Mouse (Mus musculus) skeletal muscle tissue, adult 2 months (tissue): ENCODE measurements around the gene Lclat1.

Experiments
- DNase-seq: peaks from one replicate; pipeline ENCODE4 v3.0.0-alpha.2; 2012; ENCODE audit warnings: low read depth, low spot score

Gene Lclat1

DNA sequence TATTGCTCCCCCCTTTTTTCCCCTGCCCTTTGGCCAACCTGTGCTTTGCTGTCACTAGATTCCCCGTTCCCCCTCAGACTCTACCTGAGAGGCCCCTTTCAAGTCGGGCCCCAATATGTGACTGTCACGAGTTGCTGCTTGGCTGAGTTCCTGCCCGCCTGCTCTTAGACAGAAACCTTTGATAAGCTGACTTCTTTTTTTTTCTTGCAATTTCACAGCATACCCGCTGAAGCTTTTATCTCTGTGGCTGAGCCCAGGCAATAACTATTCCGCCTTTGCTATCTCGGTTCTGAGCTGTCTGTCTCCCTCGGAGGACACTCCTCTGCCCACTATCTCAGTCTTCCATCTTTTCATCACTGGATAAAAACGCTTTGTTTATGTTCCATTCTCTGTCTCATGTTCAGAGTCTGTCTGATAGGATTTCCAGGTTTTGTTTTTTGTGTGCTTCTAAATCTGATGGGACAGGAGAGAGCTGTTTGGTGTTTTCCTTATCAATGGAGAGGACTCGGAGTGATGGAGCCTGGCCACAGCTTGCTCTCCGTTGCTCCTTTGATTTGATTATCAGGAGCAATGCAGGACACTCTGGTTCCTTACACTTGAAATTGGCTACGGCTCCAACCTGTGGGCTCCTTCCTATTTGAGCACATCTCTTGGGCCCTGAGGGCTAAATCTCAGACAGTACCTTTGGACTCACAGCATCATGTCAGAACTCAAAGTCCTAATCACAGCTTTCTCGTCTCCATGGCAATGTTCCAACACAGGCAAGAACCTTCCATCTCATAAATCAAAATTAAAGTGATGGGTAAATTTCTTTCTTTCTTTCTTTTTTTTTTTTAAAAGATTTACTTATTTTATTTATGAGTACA lies 20.5 kb upstream of the Lclat1 start:
- DNase-seq, result no peak

DNA sequence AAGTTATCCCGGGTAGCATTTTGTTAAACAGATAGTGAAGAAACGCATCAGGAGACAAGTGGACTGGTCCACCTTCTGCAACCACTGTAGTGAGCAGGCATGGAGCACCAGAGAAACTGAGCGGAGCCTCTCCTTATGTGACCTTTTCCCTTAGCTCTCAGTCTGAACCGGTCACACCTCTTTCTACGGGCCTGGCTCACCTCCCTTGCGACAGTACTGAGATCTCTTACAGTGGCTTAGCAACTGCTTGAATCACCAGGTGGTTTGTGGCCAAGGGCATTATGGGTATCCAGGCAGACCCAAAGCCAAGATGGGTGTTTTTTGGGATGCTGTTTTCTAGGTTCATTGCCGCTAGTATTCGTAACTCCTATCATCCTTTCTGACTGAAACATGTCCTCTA lies 16.4 kb upstream of the Lclat1 start:
- no peak for DNase-seq

DNA sequence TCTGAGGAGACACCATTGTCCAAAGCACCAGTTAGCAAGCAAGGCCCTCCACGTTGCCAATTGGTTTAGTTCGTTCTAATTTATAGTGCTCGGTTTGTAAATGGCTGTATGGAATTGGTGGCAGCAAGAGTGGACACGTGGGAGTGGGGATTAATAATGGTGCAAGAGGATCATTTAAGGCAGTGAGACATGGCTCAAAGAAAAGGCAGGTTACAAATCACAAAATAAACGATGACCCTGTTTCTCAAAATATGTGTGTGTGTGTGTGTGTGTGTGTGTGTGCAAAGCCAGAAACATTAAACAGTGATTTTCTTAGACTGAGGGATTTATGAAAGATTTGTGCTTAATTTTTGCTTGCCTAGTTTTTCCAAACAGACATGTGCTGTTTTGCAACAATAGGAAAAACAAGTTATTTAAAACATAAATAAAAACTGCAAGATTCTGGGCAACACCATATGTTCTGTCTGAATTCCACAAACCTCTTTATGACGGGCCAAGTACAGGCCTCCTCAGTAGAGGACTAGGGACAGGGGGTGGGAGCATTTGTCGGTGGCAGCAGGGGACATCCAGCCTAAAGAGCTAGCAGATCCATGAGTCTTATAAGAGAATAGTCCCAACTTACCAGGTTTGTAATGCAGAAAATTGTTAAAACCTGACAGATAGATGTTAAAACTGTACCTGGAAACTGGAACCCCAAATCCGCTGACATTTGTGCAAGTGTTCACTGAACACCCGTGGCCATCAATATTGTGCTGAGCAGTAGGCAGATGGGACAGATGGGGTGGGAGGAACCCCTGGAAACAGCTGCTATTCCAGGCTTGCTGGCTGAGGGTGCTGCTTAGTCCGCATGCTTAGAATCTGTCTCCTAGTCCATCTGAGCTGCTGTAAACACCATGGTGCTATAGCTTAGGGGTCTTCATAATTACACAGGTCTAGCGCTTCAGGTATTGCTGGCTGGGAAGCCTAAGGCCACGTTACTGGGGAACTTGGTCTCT lies 15.4 kb upstream of the Lclat1 start:
- DNase-seq, result no peak

DNA sequence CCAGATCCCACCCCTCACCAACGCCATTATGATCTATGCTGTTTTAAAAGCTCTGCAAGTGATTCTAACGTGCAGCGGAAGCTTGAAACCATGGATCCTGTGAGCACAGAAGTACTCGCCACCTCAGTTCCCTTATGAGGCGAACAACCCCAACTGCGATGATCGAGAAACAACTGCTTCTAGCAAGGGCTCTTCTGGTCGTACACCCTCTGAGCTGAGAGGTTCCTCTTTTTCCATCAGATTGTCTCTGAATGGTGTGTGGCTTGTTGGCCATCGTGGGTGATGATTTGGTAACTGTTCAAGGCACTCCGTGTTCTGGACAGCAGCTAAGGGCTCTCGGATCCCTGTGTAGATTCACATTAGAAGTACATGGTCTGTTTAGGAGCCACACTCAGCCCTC lies 12.7 kb upstream of the Lclat1 start:
- no peak for DNase-seq

DNA sequence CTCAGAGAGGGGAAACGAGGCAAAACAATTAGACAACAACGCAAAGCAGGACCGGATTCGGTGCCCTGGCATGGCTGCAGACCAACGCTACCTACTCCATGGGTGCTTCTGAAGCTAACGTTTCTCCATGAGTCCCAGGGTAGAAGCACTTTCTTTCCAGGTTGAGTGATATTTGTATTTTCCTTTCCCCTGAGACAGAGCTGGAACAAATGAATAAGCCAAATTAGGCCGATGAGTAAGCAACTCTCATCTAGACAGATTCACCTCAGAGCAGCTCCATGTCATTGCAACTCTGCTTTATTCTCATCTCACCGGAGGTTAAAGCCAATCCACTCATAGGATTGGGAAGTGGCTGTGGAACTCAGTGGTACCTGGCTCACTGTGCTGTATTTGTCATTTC lies 12.2 kb upstream of the Lclat1 start:
- no peak for DNase-seq

DNA sequence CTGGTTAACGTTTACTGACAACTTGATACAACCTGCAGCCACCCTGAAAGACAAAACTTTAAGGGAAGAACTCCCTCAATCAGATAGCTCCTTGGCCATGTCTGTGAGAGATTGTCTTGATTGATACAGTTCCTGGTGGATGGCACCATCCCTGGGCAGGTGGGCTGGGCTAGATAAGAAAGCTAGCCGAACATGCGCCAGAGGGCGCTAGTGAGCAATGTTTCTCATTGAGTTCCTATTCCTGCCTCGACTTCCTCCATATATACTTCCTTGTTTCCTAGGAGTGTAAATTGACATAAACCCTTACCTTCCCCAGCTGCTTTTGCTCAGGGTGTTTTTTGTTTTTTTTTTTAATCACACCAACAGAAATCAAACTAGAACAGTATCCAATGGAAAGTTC lies 11.3 kb upstream of the Lclat1 start:
- DNase-seq, result no peak

DNA sequence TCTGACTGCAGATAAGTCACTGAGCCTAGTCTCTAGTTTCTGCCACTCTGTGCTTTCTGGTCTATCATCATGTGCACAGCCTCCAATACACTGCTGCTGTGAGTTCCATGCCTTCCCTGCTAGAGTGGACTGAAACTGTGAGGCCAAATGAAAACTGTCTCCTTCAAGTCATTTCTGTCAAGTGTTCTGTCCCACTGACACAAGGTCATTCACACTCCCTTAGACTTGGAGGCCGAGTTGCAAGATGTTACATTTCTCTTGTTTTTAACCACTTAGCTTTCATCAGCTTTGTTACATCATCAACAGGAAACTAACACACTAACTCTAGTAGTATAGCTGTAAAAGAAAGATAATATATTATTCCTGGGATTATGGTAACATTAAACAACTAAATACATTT lies 9.1 kb upstream of the Lclat1 start:
- no peak for DNase-seq

DNA sequence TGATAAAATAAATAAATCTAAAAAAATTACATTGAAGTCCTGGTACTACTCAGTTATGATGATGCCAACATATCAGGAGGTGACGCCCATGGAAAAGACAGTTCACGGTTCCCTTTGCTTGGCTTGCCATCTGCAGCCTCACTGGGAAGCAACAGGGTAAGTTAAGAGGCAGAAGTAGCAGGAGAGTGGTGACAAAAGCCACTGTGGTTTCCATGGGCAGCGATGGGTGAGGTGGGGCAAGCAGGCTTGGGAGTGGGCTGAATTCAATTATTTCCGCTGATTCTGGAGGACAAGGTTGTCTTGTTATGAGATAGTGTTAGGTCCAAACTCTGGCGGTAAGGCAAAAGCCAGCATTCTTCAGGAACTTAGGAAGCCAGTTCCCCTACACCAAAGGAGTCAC lies 7.4 kb upstream of the Lclat1 start:
- DNase-seq, result no peak

DNA sequence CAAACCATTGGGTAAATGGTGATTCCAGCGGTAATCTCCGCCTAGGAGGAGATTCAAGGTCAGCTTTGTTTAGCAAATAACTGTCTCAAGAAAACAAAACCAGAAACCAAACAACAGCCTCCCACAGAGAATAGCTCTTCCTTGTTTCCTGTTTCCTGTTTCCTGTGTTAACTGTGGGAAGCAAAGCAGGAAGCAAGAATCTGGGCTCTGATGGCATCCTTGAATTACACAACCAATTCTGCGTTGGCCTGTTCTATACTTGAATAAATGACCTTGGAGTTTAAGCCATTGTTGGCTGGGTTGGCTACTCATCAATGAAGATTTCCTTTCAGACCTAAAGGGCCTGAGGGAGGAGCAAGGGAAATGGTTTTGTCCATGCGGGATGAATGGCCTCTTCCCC lies 5.2 kb upstream of the Lclat1 start:
- no peak for DNase-seq

DNA sequence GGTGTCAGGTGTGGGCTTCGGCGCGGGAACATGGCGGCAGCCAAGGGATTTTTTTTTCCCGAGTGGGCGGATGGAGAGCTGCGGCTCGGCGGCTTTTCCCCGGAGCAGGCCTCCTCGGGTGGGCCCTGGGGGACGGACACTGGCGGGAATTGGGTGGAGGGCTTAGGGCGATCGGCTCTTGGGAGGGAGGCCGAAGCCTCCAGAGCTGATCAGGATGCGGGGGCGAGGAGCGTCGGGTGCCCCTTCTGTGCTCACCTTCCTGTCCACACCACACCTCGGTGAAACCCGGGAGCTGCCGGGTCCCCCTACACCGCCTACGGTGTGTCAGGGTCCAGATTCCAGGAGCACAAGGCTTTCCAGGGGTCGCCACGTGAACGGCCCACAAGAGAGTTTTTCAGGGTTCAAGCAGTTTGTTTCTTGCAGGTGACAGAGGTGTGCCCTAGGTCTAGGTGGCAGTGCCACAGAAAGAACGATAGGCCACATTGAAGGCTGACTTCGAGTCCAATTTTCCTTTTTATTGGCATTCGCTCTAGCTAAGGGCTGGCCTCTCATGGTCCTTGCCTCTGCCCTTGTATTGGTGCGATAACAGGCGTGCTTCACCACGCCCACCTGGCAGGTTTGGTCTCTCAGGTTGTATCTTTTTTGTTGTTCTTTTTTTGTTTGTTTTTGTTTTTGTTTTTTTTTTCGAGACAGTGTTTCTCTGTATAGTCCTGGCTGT lies 544 bp downstream of the Lclat1 start:
- no peak for DNase-seq

DNA sequence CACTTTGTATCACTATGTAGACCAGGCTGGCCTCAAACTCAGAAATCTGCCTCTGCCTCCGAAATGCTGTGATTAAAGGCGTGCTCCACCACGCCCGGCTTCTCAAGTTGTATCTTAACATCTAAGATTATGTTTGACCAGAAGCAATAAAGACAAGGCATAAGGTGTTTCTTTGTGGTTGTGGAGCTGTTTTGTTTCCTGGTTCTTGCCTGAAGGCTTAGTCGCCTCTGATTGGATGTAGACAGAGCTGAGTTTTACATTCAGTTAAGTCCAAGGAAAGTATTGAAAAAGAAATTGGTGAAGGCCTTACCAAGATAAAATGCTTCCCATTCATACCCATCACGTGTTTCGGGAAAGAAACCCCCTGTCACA lies 1.1 kb downstream of the Lclat1 start:
- DNase-seq, result no peak

DNA sequence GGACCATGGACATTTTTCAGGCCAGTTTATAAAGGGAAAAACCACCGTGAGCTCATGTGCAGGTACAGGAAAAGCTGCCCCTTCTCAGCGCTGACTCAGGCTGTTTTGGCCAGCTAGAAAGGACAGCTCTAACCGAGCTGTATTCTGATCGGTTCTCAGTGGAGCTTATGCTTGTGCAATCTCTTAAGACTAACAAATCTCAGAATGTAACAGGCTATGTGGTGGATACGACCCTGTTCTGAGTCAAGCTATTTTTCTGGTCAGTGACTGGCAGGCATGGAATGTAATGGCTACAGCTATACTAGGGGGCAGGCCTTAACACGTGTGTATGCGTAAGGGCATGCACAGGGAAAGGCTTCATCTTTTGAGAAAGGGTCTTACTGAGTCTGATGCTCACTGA lies 4.3 kb downstream of the Lclat1 start:
- DNase-seq, result no peak

DNA sequence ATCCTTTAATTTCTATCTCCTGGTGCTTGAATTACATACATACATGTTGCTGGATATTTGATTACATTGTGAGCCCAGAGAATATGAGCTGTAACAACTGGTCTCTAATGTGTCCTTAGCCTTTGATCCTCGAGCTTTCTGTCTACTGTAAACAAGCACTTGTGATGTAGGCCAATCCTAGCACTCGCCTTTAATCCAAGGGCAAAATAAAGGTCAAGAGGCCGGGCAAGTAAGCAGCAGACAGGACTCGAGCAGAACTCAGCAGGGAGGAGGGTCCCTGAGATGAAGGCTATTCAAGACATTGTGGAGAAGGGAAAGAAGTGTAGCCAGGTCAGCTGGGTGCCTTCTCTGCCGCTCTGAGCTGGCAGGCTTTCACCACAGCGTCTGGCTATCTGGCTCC lies 4.8 kb downstream of the Lclat1 start:
- DNase-seq, result no peak

DNA sequence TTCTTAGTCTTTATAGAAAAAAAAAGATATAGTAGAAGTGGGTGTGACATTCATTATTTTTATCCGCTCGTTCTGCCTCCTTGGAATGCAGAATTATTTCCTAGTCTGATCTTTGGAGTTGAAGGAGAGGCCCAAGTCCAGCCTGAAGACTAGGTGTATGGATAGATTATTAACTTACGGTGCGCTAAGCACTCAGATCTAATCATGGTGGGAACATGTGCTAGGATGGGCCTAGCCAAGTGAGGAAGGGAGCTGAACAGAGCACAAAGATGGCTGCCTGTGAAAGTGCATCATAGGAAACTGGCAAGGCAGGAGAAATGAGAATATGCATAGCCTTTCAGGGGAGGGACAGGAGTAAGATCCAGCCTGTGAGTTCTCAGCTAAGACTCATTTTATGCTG lies 5.4 kb downstream of the Lclat1 start:
- no peak for DNase-seq

DNA sequence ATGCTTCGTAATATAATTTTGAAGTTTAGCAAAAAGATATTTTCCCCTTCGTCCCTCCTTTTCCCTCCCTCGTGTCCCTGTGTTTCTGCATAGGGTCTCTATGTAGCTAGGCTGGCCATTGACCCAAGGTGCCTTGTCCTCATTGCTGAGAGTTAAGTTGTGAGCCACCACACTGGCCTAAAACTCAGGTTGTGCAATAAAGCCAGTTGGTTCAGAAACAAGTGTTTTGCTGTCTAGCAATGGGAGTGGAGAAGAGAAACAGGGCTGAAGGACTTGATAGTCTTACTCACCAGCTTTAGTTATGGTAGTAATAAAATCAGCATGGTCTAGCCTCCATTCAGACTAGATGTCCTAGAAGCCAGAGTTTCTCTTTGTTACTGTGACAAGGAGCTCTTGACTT lies 10.3 kb downstream of the Lclat1 start:
- no peak for DNase-seq

DNA sequence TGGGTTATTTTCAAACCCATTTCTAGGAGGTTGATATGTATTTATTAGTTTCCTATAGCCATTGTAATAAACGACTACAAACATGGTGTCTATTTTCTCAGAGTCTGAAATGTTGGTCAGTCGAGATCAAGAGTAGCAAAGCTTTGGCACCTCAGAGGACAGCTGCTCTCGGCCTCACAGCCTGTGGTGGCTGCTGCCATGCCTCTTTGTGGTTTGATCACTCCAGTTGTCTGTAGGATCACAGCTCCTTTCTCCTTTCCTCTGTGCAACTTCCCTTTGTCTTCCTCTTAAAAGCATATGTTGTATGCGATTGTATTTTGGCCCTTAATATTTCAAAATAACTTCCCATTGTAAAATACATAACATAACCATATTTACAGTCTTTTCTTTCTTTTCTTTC lies 10.9 kb downstream of the Lclat1 start:
- no peak for DNase-seq

DNA sequence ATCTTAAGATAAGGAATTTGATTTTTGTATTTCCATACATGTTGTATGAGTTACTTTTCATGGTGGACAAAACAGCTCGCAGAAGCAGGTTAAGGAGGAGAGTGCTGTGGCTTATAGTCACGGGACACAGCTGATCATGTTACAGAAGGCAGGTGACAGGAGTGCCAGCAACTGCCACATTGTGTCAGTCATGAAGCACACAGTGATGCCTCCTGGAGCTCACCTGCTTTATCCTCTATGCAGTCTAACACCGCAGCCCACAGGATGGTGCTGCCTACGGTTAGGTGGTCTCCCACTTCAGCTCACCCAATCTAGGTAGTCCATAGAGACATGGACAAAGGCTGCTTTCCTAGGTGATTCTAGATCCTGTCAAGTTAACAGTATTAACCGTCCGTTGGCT lies 11.4 kb downstream of the Lclat1 start:
- DNase-seq, result no peak

DNA sequence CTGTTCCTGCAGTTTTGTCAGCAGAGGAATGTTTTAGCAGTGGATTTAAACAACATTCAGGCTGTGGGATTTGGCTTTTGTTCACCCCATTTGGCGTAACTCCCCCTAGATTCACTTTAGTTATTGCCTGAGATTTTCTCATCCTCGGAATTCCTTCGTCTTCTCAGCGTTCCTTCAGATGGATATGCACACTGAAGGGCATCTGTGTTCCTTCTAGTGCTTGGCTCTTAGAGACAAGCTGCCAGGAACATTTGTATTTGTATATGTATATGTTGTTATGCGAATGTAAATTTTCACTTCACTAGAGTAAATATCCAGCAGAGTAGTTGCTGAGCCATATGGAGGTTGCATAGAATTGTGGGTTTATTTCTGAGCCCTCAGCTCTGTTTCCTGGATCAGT lies 12.8 kb downstream of the Lclat1 start:
- no peak for DNase-seq

DNA sequence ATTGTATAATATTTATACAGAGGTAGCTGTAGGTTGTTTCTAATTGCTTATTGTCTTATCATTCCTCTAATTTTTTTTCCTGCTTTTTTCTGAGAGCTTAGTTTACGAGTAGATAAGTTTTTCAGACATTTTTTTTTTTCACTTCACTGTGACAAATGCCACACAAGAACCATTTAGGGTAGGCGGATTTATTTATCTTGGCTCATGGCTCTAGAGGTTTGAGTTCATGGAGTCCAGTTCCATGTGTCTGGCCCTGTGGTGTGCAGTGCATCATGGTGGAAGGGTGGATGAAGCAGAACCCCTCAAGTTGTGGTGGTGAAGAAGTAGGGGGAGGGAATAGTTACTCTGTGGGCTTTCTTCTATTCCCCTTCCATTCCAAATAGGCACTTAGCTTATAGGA lies 13.9 kb downstream of the Lclat1 start:
- no peak for DNase-seq

DNA sequence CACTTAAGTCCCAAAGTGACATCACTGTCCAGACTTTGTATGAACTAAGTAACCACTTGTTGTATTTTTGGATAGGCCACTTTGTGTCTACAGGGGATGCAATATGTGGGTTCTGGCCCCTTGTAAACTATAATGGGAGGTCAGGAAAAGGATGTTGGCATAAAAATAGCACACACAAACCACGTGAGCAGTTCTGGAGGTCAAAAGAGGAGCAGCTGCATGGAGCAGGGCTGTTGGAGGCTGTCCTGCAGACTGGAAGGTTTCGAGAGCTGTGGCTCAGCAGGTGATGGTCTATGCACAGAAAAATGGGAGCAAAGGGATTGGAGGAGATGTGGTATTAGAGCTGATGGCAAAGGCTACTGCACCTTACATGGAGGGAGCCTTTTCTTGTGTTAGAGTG lies 18.6 kb downstream of the Lclat1 start:
- no peak for DNase-seq

DNA sequence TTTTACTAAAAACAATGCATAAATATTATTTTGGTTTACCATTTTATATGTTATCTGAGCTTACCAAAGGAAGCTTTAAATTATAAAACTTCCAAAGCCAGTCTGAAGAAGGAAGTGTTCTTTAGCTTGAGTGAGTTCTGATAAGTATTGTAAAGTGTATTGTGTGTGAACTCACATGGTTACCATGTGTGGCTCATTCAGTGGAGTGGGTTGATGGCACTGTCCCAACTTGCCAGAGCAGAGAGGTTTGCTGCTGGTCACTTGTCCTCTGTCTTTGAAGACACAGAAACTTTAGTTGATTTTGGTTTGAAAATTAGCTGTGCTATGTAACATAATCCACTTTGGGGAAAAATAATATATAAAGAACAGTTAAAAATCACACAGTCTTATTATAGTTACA lies 19.1 kb downstream of the Lclat1 start:
- DNase-seq, result no peak
